Mouse (Mus musculus): ENCODE data around the gene Fam171a2.

Fam171a2 gene

DNA sequence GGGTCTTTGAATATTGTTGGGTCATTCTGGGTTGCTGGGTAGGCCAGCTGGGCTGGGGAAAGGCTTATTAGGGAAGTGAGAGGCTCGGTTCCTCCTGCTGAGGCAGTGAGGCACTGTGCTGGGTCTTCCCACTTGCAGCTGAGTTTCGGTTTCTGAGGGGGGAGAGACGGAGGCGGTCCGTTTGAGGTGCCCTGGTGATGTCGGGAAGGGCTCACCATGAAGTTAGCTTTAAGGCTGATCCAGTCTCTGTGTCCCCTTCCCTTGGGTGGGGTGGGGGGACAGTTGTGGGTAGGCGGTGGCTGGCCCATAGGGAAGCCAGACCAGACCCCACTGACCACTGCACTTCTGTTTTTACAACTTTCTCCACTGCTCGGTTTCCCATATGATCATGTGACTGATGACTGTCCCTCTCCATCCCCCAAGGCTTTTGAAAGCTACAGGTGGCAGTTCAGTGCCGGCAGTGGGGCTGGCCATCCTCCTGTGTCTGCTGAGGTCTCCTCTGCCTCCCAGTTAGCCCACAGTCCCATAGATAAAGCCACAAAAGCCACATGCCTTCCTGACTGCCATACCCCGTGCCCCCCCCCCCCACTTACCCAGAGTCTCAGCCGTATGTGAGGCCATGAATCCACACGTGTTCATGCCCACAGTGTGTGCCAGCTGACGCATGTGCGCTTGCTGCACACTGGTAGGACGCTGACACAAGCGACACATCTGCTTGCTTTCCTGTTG is 15.2 kb downstream of the Fam171a2 start:
- TF ChIP-seq GATA4 (IDR thresholded peaks at IDR 0.05; ENCODE audit: insufficient replicate concordance, low read length): no peak

DNA sequence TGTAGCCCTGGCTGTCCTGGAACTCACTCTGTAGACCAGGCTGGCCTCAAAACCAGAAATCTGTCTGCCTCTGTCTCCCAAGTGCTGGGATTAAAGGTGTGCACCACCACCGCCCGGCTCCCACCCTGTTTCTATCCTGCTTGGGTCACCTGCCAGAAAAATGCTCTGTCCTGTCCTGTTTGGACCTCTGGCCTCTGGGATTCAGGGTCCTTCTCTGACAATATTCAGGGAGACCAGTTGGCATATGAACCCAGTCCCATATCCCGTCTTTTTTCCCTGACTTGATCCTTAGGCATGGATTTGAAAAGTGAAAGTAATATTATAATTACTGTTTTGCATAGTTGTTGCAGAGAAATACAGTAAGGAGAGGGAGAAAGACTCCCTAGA is 15.8 kb downstream of the Fam171a2 start:
- no peak for TF ChIP-seq GATA4 (IDR thresholded peaks at IDR 0.05; ENCODE audit: insufficient replicate concordance, low read length)

DNA sequence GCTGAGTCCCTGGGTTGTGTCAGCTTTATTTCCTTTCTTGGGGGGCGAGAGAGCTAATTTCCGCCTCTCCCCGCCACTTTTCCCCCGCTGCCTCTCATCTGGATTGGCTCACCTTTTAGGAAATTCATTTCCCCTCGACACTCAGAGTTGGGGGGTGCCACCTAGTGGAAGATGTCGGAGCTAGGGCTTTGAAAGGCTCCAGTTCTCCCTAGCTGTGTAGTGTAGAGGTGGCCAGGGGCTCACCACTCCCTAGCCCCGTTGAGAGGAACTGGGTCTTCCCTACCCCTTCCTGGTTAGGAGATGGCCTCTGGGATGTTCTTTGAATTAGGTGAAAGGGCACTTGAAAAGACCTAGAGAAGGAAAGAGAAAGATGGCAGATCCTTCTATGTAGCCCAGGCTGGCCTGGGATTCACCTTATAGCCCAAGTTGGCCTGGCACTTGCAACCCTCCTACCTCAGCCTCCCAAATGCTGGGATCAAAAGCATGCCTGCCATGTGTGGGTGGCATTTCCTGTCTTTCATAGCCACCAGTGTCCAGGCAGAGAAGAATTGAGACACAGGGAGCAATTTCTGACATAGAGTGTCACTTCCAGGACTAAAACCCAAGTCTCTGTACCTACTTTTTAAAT is 16.4 kb downstream of the Fam171a2 start:
- no peak for TF ChIP-seq GATA4 (IDR thresholded peaks at IDR 0.05; ENCODE audit: insufficient replicate concordance, low read length)

DNA sequence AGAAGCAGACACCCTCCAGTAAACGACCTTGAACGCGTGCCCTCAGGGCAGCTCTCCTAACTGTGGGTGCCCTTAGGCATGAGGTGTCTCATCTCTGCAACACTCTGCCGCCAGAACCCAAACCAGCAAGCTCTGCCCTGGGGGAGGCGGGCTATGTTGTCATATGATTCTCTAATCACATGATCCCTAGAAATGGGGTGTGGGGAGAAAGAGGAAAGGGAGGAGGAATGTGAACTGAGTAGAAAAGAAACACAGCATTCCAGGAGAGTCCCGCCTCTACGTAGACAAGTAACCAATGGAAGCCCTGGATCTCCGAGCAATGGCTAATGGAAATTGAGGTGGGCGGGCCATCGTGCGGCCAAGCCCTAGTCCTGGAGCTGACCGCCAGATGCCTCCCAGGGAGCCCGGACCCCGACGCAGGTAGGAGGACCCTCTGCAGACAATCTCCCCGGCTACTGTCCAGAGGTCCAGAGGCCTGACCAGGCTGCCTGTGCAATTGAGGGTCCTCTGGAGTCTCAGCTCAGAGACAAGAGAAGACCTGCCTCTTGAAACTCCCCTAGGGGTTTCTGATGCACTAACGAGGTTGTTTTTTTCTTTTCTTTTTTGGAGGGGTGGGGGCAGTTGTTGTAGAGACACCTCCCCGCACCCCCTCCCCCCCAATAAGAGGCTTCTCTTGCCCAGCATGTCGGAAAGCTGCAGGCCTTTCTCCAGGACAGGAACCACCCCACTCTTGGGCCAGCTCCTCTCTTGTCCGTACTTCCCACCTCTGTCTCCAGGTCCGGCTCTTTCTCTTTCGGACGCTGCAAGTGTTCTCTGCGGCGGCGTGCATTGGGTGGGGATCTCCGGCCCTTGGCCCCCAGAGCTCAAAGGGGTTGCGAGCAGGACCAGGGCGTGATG is 17.1 kb downstream of the Fam171a2 start, which contains the start of gene Grn:
Gene Grn (plus strand): TSS at position 195 of the 897 bp plus-strand sequence.
- no peak for TF ChIP-seq GATA4 (IDR thresholded peaks at IDR 0.05; ENCODE audit: insufficient replicate concordance, low read length)

DNA sequence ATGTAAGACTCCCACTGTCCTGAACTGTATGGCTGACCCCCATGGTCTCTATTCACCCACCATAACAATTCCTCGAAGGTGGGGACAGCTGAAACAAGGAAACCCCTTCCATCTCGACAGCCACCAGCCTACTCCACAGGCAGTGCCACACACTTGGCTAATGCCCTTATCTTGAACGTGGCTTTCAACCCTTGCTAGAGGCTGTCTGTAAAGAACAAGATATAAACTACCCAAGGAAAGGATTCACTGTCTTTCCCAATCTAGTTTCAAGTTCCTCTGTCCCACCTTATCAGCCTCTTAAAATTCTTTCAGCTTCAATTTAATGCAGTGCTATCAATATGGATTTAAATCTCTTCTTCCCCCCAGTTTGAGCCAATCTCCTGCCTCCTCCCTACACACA is 17.9 kb downstream of the Fam171a2 start:
- TF ChIP-seq GATA4 (IDR thresholded peaks at IDR 0.05; ENCODE audit: insufficient replicate concordance, low read length): no peak

DNA sequence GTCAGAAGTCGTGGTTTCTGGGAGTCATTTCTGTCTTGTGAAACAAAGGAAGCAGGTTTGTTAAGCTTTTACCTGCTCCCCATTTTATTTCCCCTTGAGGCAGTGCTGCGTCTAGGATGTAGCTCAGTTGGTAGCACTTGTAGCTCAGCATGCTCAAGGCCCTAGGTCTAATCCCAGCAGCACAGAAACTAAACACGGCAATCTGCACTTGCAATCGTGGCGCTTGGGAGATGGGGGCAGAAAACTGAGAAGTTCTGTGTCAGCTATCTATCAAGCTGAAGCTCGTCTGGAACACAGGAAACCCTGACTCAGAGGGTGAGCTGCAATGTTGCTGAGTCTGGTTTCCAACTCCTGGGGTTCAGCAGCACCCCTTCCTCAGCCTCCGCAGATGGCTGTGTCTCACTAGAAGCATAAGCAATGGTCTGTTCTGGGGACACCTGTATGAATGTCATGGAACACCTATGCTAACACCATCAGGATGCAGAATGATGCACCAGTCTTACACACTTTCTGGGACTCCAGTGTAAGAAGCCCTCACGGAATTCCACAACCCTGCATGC is 18.4 kb downstream of the Fam171a2 start:
- TF ChIP-seq GATA4 (IDR thresholded peaks at IDR 0.05; ENCODE audit: insufficient replicate concordance, low read length): no peak

DNA sequence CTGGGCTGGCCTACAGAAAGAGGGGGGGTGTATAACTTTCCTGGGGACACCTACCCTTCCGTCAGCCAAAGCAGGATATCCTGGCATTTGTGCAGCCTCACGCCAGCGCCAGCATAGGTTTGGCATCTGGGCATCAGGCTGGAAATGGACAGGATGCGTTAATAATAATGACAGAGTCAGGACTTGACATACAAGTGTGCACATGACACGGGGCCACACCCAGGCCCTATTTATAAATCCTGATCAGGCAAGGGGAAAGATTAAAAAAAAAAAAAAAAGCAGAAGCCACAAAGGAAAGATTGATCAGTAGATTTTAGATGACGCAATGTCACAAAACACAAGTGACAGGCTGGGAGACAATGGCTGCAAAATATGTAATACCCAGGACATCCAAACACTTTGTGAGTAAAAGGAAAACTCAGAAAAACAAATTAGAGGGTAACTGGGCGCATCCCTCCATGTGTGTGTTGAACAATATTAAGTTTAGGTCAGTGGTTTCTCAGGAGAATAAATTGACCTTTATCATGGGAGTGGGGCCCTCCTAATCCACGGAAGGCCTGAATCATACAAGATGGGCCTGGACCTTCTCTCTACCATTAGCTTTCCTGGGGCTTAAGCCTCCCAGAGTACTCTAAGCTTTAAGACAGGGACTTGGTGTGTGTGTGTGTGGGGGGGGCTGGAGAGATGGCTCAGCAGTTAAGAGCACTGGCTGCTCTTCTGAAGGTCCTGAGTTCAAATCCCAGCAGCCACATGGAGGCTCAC is 21.7 kb downstream of the Fam171a2 start:
- TF ChIP-seq GATA4 (IDR thresholded peaks at IDR 0.05; ENCODE audit: insufficient replicate concordance, low read length): no peak

DNA sequence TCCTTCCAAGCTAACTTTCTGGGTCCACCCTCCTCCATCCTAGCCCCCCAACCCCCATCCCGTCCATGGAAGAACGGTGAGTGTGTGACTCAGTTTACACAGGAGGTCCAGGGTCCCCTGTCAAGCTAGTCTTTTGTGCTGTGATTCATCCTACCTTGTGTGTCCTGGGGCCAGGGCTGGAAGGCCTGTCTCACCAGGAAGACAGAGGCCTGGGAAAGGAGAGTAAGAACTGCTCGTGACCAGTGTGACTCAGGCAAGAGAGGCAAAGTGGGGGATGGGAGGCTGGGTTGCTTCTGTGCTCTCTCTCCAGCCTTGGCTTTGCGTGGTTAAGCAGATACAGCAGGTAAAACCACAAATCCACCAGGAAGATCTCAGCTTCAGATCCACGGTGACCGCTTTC is 22.8 kb downstream of the Fam171a2 start:
- no peak for TF ChIP-seq GATA4 (IDR thresholded peaks at IDR 0.05; ENCODE audit: insufficient replicate concordance, low read length)

DNA sequence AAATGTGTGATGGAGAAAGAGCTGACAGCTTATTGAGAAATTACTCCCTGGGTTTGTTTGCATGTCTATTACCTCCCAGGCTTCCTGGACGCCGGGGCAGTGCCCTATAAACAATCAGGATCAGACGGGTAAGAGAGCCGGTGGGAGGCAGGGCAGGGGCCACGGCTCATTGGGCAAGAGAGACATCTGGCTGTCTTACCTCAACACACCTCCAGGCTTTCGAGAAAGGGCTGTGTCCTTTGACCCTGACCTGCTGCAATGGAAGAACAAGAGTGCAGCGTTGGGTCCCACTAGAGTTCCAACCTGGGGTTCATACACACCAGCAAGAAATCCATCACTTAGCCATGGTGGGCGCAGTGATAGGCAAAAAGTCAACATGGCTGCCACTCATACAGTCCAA is 25.9 kb downstream of the Fam171a2 start:
- TF ChIP-seq GATA4 (IDR thresholded peaks at IDR 0.05; ENCODE audit: insufficient replicate concordance, low read length): no peak; the same call in 1 of the 2 replicates

DNA sequence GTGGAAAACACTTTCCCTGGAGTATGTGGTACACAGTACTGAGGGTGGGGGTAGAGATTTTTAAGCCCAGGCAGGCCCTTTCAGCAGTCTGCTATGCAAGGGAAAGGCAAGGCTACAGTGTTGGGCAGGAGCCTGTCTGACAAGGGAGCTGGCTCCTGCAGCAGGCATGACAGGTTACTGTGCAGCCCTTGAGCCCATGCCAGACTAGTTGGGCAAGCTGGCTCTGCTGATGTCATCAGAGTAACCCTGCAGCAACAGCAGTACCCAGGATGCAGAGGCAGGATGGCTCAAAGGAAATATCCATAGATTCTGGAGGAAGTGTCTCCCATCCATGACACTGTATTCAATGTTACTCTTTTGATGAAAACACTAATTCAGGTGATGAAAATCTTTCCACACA is 28.6 kb downstream of the Fam171a2 start:
- TF ChIP-seq GATA4 (IDR thresholded peaks at IDR 0.05; ENCODE audit: insufficient replicate concordance, low read length): no peak

DNA sequence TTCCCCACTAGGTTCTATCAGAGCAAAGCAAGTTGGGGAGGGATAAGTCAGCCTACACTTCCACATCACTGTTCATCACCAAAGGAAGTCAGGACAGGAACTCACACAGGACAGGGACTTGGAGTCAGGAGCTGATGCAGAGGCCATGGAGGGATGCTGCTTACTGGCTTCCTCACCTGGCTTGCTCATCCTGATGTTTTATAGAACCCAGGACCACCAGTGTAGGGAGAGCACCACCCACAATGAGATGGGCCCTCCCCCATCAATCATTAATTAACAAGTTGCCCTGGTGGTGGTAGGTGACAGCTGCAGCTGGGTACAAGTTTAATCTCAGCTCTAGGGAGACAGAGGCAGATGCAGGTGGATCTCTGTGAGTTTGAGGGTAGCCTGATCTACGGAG is 30.3 kb downstream of the Fam171a2 start:
- TF ChIP-seq GATA4 (IDR thresholded peaks at IDR 0.05; ENCODE audit: insufficient replicate concordance, low read length): no peak

DNA sequence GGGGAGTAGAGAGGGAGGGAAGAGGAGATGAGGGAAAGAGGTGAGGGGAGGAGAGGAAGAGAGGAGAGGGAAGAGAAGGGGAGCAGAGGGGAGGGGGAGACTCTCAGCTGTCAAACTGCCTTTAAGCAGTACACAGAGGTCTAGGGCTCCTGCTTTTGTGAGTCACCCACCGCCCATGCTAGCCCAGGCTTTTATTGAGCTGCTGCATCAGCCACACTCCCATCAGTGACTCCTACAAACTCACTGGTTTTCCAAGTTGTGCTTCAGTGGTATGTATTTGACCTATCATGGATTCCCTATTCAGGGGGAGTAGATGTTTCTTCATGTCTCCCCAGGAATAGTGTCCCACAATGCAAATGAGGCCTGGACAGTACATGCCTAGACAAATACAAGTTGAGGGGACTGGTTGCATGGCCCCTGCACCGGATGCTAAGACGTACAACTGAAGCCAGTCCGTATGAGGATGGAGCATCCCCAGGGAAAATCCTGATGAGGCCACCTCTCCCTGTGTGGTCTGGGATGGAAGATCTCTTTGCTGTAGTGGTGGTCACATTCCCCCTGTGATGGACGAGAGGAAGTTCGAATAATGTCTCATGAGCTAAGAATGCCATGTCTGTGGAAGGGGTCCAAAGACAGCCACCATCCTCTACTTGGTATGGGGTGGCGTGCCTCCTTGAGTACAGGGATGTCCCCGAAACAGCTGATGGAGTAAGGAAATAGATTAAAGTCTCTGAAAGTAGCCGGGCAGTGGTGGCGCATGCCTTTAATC is 32.3 kb downstream of the Fam171a2 start:
- TF ChIP-seq GATA4 (IDR thresholded peaks at IDR 0.05; ENCODE audit: insufficient replicate concordance, low read length): no peak

DNA sequence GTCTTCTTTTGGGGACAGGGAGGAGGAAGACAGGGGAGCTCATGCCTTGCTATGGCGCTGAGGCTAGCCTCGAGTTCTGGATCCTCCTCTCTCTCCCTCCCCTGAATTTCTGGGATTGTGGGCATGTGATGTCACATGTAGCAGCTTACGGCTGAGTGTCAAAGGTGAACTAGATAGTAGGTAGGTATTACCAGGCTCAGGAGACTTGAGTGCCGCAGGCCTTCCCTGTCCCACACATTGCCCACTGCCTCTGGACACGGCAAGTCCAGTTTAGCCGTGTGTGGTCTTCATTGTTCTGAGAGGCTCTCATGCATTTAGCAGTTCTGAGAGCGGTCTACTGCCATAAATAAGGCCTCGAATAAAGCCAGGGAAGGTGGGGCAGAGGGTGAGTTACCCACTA is 34.4 kb downstream of the Fam171a2 start:
- TF ChIP-seq GATA4 (IDR thresholded peaks at IDR 0.05; ENCODE audit: insufficient replicate concordance, low read length): no peak

DNA sequence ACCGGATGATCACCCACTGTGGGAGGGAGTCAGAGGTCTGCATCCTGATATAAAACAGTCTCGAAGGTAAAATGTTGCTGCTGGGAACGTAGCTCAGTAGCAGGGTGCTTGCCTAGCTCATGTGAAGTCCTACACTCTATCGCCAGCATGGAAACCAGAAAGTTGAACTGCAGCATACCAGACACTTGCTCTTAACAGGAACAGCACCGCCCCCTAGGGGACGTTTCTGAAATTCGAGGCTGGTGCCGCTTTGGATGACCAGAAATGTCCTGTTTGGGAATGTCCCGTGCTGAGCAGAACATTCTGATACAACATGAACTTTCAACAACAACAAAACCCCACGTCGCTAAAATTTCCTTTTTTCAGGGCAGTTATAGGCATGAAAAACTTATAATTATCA is 35.8 kb downstream of the Fam171a2 start:
- TF ChIP-seq GATA4 (IDR thresholded peaks at IDR 0.05; ENCODE audit: insufficient replicate concordance, low read length): no peak
